Mouse (Mus musculus) olfactory bulb, adult 2 months (tissue): ENCODE data around the gene Cyb561d2.

Experiments used
- CTCF ChIP-seq: fragments of 200-500 bp; IDR thresholded peaks from 2 replicates; pipeline ENCODE4 v1.5.1; 2012; ENCODE audit warnings: low read depth, mild to moderate bottlenecking, low read length, moderate library complexity; ENCODE audit not compliant: insufficient read depth
- POLR2A ChIP-seq: fragments of 200-500 bp; IDR thresholded peaks from 2 replicates; pipeline ENCODE4 v1.6.1; 2012; ENCODE audit warnings: mild to moderate bottlenecking, low read depth, low read length, moderate library complexity; ENCODE audit not compliant: insufficient read depth

- TF ChIP-seq CTCF (0 out of 2 replicates have a peak, but pooled peaks have one; percentile 10), POLR2A (no peak)
These were observed 33.7 kb downstream of the Cyb561d2 start for GRCm38 (mm10) chr9:107508266-107508665.
